16 mouse cellular contexts compared by ENCODE assay signal in genomic region chr3:119588872-119589416, GRCm38 (mm10).
DNase-seq lines count a peak whose midpoint lies in the region; ATAC-seq lines count a peak whose summit lies in the region.
"Had no signal": no experiment of that assay in that cellular context is flagged by ENCODE, and none has a peak within 500 bp of the region (broad histone marks: within the 10 kb centered on the region; RNA-seq: fewer than 3 reads in every experiment).

No protein-coding gene starts in this region.

- H3K9me3 ChIP-seq in forebrain, embryonic 12.5 days: no peaks in the 10 kb centered on the region
- no peaks in the 10 kb centered on the region for H3K9me3 ChIP-seq in hindbrain, embryonic 13.5 days
- no peaks in the 10 kb centered on the region for H3K9me3 ChIP-seq in midbrain, embryonic 15.5 days
- H3K9me3 ChIP-seq: embryonic facial prominence, embryonic 10.5 days had no signal

- no peak overlapping the region for H3K27ac ChIP-seq in forebrain, embryonic 12.5 days
- no peak overlapping the region for H3K27ac ChIP-seq in hindbrain, embryonic 13.5 days
- no peak overlapping the region for H3K27ac ChIP-seq in midbrain, embryonic 15.5 days
- H3K27ac ChIP-seq: embryonic facial prominence, embryonic 10.5 days; gastrocnemius, adult 2 months; stomach, postnatal 0 days had no signal

- H3K4me2 ChIP-seq in forebrain, embryonic 12.5 days: no peak overlapping the region
- H3K4me2 ChIP-seq in hindbrain, embryonic 13.5 days: no peak overlapping the region
- H3K4me2 ChIP-seq in midbrain, embryonic 15.5 days: no peak overlapping the region

- H3K4me1 ChIP-seq in forebrain, embryonic 12.5 days: no peaks in the 10 kb centered on the region
- H3K4me1 ChIP-seq in hindbrain, embryonic 13.5 days (replicated peaks): no peaks in the 10 kb centered on the region
- no peaks in the 10 kb centered on the region for H3K4me1 ChIP-seq in midbrain, embryonic 15.5 days
- H3K4me1 ChIP-seq: embryonic facial prominence, embryonic 10.5 days had no signal

- no peaks in the 10 kb centered on the region for H3K36me3 ChIP-seq in forebrain, embryonic 12.5 days (replicated peaks)
- H3K36me3 ChIP-seq in hindbrain, embryonic 13.5 days: no peaks in the 10 kb centered on the region
- no peaks in the 10 kb centered on the region for H3K36me3 ChIP-seq in midbrain, embryonic 15.5 days (replicated peaks)
- H3K36me3 ChIP-seq: embryonic facial prominence, embryonic 10.5 days had no signal

- 50% methylated on average over 4 of the region's 4 CpGs for WGBS in forebrain, embryonic 12.5 days
- WGBS in hindbrain, embryonic 13.5 days: 24% methylated on average over 4 of the region's 4 CpGs
- 20% methylated on average over 4 of the region's 4 CpGs for WGBS in midbrain, embryonic 15.5 days

- peak; percentile 3 for DNase-seq in layer of hippocampus, adult 11-12 months (ENCODE audit: low spot score)
- DNase-seq in layer of hippocampus, adult 9-10 months (ENCODE audit: low spot score): no peak
- no peak for DNase-seq in testis, postnatal 10 days (ENCODE audit: low spot score)
- DNase-seq in ovary, adult 18-20 months (ENCODE audit: low spot score): no peak
- DNase-seq: cerebellum, adult 8-10 months; gastrocnemius, adult 2 months; heart, postnatal 10 days; lung, adult 18-20 months; lung, postnatal 36 days; thymus, postnatal 36 days had no signal

- H3K9ac ChIP-seq in forebrain, embryonic 12.5 days: no peak overlapping the region
- no peak overlapping the region for H3K9ac ChIP-seq in hindbrain, embryonic 13.5 days
- no peak overlapping the region for H3K9ac ChIP-seq in midbrain, embryonic 15.5 days

- no peaks in the 10 kb centered on the region for H3K27me3 ChIP-seq in forebrain, embryonic 12.5 days
- no peaks in the 10 kb centered on the region for H3K27me3 ChIP-seq in hindbrain, embryonic 13.5 days
- H3K27me3 ChIP-seq in midbrain, embryonic 15.5 days (replicated peaks): no peaks in the 10 kb centered on the region

- 0 out of 2 replicates have a peak, but pooled peaks have one; percentile 49 for ATAC-seq in forebrain, embryonic 12.5 days (ENCODE audit: low FRiP score)
- ATAC-seq in hindbrain, embryonic 13.5 days (ENCODE audit: low FRiP score): peak; percentile 66; the same call in 1 of the 2 replicates
- 0 out of 2 replicates have a peak, but pooled peaks have one; percentile 50 for ATAC-seq in midbrain, embryonic 15.5 days (replicated peaks)

- H3K4me3 ChIP-seq in forebrain, embryonic 12.5 days (replicated peaks): no peak overlapping the region
- no peak overlapping the region for H3K4me3 ChIP-seq in hindbrain, embryonic 13.5 days
- no peak overlapping the region for H3K4me3 ChIP-seq in midbrain, embryonic 15.5 days
- H3K4me3 ChIP-seq: embryonic facial prominence, embryonic 10.5 days; erythroblast, embryonic 14.5 days; gastrocnemius, adult 2 months had no signal
